Comparison of ENCODE assay signal across 13 mouse cellular contexts in genomic region chr4:88536640-88537039, GRCm38 (mm10). TPM values are rescaled to one million over a fixed set of nuclear protein-coding genes. Genes with fewer than 3 reads are reported as not detected.
DNase-seq lines count a peak whose midpoint lies in the region; ATAC-seq and TF ChIP-seq lines count a peak whose summit lies in the region.
"Had no signal": no experiment of that assay in that cellular context is flagged by ENCODE, and none has a peak within 500 bp of the region (broad histone marks: within the 10 kb centered on the region; RNA-seq: fewer than 3 reads in every experiment).

No protein-coding gene starts in this region.

- H3K4me2 ChIP-seq in heart, embryonic 12.5 days: no peak overlapping the region
- H3K4me2 ChIP-seq in liver, embryonic 15.5 days: no peak overlapping the region
- H3K4me2 ChIP-seq: midbrain, embryonic 15.5 days had no signal

- peaks cover 11% of the 10 kb centered on the region for H3K4me1 ChIP-seq in heart, adult 2 months (ENCODE audit: control insufficient read depth, insufficient read depth, low read length)
- H3K4me1 ChIP-seq in heart, embryonic 12.5 days (replicated peaks): no peaks in the 10 kb centered on the region
- H3K4me1 ChIP-seq in liver, embryonic 15.5 days (replicated peaks): peaks cover 33% of the 10 kb centered on the region
- H3K4me1 ChIP-seq: midbrain, embryonic 15.5 days had no signal

- peak; percentile 59; the same call in 1 of the 2 replicates for TF ChIP-seq EP300 in heart, adult 2 months (IDR thresholded peaks at IDR 0.05; ENCODE audit: insufficient read depth, low read depth, low read length)

- no peak for TF ChIP-seq CTCF in heart, adult 2 months (IDR thresholded peaks at IDR 0.05)

- intact Hi-C loops in heart, adult 2 months (cut with DNase I): loop anchor here (2.0 kb wide), 1 partner anchor 60 kb away; no protein-coding TSS in a partner anchor
- intact Hi-C loops in left cerebral cortex, postnatal 10 days (cut with DNase I): no loop called here
- intact Hi-C loops in left cerebral cortex, postnatal 14 days (cut with DNase I): no loop called here

- H3K4me3 ChIP-seq in heart, adult 2 months: no peak overlapping the region
- H3K4me3 ChIP-seq in heart, embryonic 12.5 days: no peak overlapping the region
- H3K4me3 ChIP-seq in liver, embryonic 15.5 days (replicated peaks): no peak overlapping the region
- H3K4me3 ChIP-seq: midbrain, embryonic 15.5 days had no signal

- no peaks in the 10 kb centered on the region for H3K9me3 ChIP-seq in heart, embryonic 12.5 days (replicated peaks)
- no peaks in the 10 kb centered on the region for H3K9me3 ChIP-seq in liver, embryonic 15.5 days (replicated peaks)
- H3K9me3 ChIP-seq: midbrain, embryonic 15.5 days had no signal

- H3K36me3 ChIP-seq in heart, adult 2 months (ENCODE audit: control insufficient read depth, insufficient read depth, low read length): peaks cover 6% of the 10 kb centered on the region
- no peaks in the 10 kb centered on the region for H3K36me3 ChIP-seq in heart, embryonic 12.5 days
- H3K36me3 ChIP-seq in liver, embryonic 15.5 days (replicated peaks): no peaks in the 10 kb centered on the region
- H3K36me3 ChIP-seq: midbrain, embryonic 15.5 days had no signal

- H3K27me3 ChIP-seq in heart, adult 2 months (ENCODE audit: control insufficient read depth, insufficient read depth, low read length): no peaks in the 10 kb centered on the region
- no peaks in the 10 kb centered on the region for H3K27me3 ChIP-seq in heart, embryonic 12.5 days (replicated peaks)
- no peaks in the 10 kb centered on the region for H3K27me3 ChIP-seq in liver, embryonic 15.5 days
- H3K27me3 ChIP-seq: midbrain, embryonic 15.5 days had no signal

- peak; percentile 40 to 42 for DNase-seq in heart, adult 2 months
- peak; percentile 65 for DNase-seq in NIH3T3 (ENCODE audit: low read depth)
- peak; percentile 23 for DNase-seq in gonadal fat pad, adult 2 months (ENCODE audit: low read depth)
- DNase-seq in left cerebral cortex, postnatal 10 days (ENCODE audit: extremely low spot score in 1 of 2, low spot score in 2 of 2): no peak
- DNase-seq in left cerebral cortex, postnatal 14 days (ENCODE audit: low spot score in 2 of 2): no peak
- DNase-seq: thymus, adult 2 months had no signal

- 44% methylated on average over 7 of the region's 7 CpGs for WGBS in heart, adult 2 months
- 77% methylated on average over 7 of the region's 7 CpGs for WGBS in heart, embryonic 12.5 days
- 71% methylated on average over 7 of the region's 7 CpGs for WGBS in liver, embryonic 15.5 days (ENCODE audit: insufficient replicate concordance)

- ATAC-seq in heart, embryonic 12.5 days (ENCODE audit: insufficient number of reproducible peaks, low FRiP score): no peak
- ATAC-seq in liver, embryonic 15.5 days (ENCODE audit: insufficient read depth): no peak
- ATAC-seq in erythroblast, adult 5-6 weeks (replicated peaks; ENCODE audit: low FRiP score, poor library complexity, severe bottlenecking): no peak
- ATAC-seq: midbrain, embryonic 15.5 days had no signal

- no peak overlapping the region for H3K9ac ChIP-seq in heart, adult 2 months (ENCODE audit: low read depth, low read length)
- H3K9ac ChIP-seq in heart, embryonic 12.5 days: no peak overlapping the region
- no peak overlapping the region for H3K9ac ChIP-seq in liver, embryonic 15.5 days
- H3K9ac ChIP-seq: midbrain, embryonic 15.5 days had no signal

- no peak for TF ChIP-seq POLR2A in heart, adult 2 months (IDR thresholded peaks at IDR 0.05; ENCODE audit: insufficient read depth, low read depth, low read length)

- H3K27ac ChIP-seq in heart, adult 2 months: peak overlapping the region; percentile 84
- H3K27ac ChIP-seq in heart, embryonic 12.5 days (ENCODE audit: poor library complexity, severe bottlenecking): no peak overlapping the region
- H3K27ac ChIP-seq in liver, embryonic 15.5 days (replicated peaks): peak overlapping the region; percentile 77
- H3K27ac ChIP-seq: midbrain, embryonic 15.5 days had no signal

- no peaks in the 10 kb centered on the region for H3K79me2 ChIP-seq in heart, adult 2 months (replicated peaks; ENCODE audit: control insufficient read depth, insufficient read depth, low read length)

RNA-seq across cellular contexts. Expression of gene Ifnb1, which starts 14.1 kb away (rescaled TPM):
- total RNA-seq in heart, adult 2 months (2021): not detected
- polyA plus RNA-seq in heart, adult 2 months (2012; rRNA removed): not detected in 2 replicates
- not detected in 2 replicates for polyA plus RNA-seq in heart, embryonic 12.5 days (2016; fragmentation: Nextera tagmentation; extraction: Ambion mirVana)
- not detected in 2 replicates for polyA plus RNA-seq in gonadal fat pad, adult 2 months (2012; rRNA removed)
- not detected in 2 replicates for polyA plus RNA-seq in liver, embryonic 15.5 days (2015; fragmentation: Nextera tagmentation; extraction: Ambion mirVana)
- total RNA-seq in erythroblast, adult 5-6 weeks (2015; ENCODE audit: low replicate concordance): not detected in 2 replicates
- not detected in 2 replicates for total RNA-seq in erythroblast, adult 5-6 weeks (2017; ENCODE audit: low replicate concordance)
- total RNA-seq in left cerebral cortex, postnatal 10 days (2021): not detected
- not detected for total RNA-seq in left cerebral cortex, postnatal 14 days (2021)
- total RNA-seq: granulocyte monocyte progenitor cell, adult 5-6 weeks; left cerebral cortex, adult 18-20 months had no signal
- polyA plus RNA-seq: embryonic facial prominence, embryonic 11.5 days; midbrain, embryonic 15.5 days; thymus, adult 2 months had no signal

RNA-seq across cellular contexts. Expression of gene Ifna15, which starts 21.4 kb away (rescaled TPM):
- not detected for total RNA-seq in heart, adult 2 months (2021)
- polyA plus RNA-seq in heart, adult 2 months (2012; rRNA removed): not detected in 2 replicates
- not detected in 2 replicates for polyA plus RNA-seq in heart, embryonic 12.5 days (2016; fragmentation: Nextera tagmentation; extraction: Ambion mirVana)
- not detected in 2 replicates for polyA plus RNA-seq in gonadal fat pad, adult 2 months (2012; rRNA removed)
- polyA plus RNA-seq in liver, embryonic 15.5 days (2015; fragmentation: Nextera tagmentation; extraction: Ambion mirVana): not detected in 2 replicates
- not detected in 2 replicates for total RNA-seq in erythroblast, adult 5-6 weeks (2015; ENCODE audit: low replicate concordance)
- total RNA-seq in erythroblast, adult 5-6 weeks (2017; ENCODE audit: low replicate concordance): not detected in 2 replicates
- not detected for total RNA-seq in left cerebral cortex, postnatal 10 days (2021)
- total RNA-seq in left cerebral cortex, postnatal 14 days (2021): not detected
- total RNA-seq: granulocyte monocyte progenitor cell, adult 5-6 weeks; left cerebral cortex, adult 18-20 months had no signal
- polyA plus RNA-seq: embryonic facial prominence, embryonic 11.5 days; midbrain, embryonic 15.5 days; thymus, adult 2 months had no signal

RNA-seq across cellular contexts. Expression of gene Ifna14, which starts 35.0 kb away (rescaled TPM):
- not detected for total RNA-seq in heart, adult 2 months (2021)
- polyA plus RNA-seq in heart, adult 2 months (2012; rRNA removed): not detected in 2 replicates
- polyA plus RNA-seq in heart, embryonic 12.5 days (2016; fragmentation: Nextera tagmentation; extraction: Ambion mirVana): not detected in 2 replicates
- polyA plus RNA-seq in gonadal fat pad, adult 2 months (2012; rRNA removed): not detected in 2 replicates
- polyA plus RNA-seq in liver, embryonic 15.5 days (2015; fragmentation: Nextera tagmentation; extraction: Ambion mirVana): not detected in 2 replicates
- not detected in 2 replicates for total RNA-seq in erythroblast, adult 5-6 weeks (2015; ENCODE audit: low replicate concordance)
- total RNA-seq in erythroblast, adult 5-6 weeks (2017; ENCODE audit: low replicate concordance): not detected in 2 replicates
- total RNA-seq in left cerebral cortex, postnatal 10 days (2021): not detected
- not detected for total RNA-seq in left cerebral cortex, postnatal 14 days (2021)
- total RNA-seq: granulocyte monocyte progenitor cell, adult 5-6 weeks; left cerebral cortex, adult 18-20 months had no signal
- polyA plus RNA-seq: embryonic facial prominence, embryonic 11.5 days; midbrain, embryonic 15.5 days; thymus, adult 2 months had no signal

RNA-seq across cellular contexts. Expression of gene Ifna9, which starts 55.5 kb away (rescaled TPM):
- not detected for total RNA-seq in heart, adult 2 months (2021)
- polyA plus RNA-seq in heart, adult 2 months (2012; rRNA removed): not detected in 2 replicates
- polyA plus RNA-seq in heart, embryonic 12.5 days (2016; fragmentation: Nextera tagmentation; extraction: Ambion mirVana): not detected in 2 replicates
- polyA plus RNA-seq in gonadal fat pad, adult 2 months (2012; rRNA removed): not detected in 2 replicates
- polyA plus RNA-seq in liver, embryonic 15.5 days (2015; fragmentation: Nextera tagmentation; extraction: Ambion mirVana): not detected in 2 replicates
- total RNA-seq in erythroblast, adult 5-6 weeks (2015; ENCODE audit: low replicate concordance): not detected in 2 replicates
- total RNA-seq in erythroblast, adult 5-6 weeks (2017; ENCODE audit: low replicate concordance): not detected in 2 replicates
- total RNA-seq in left cerebral cortex, postnatal 10 days (2021): not detected
- not detected for total RNA-seq in left cerebral cortex, postnatal 14 days (2021)
- total RNA-seq: granulocyte monocyte progenitor cell, adult 5-6 weeks; left cerebral cortex, adult 18-20 months had no signal
- polyA plus RNA-seq: embryonic facial prominence, embryonic 11.5 days; midbrain, embryonic 15.5 days; thymus, adult 2 months had no signal

Comparison
In these comparisons a context has a peak if more than half of its experiments do, and no peak if none do; other contexts are left out.
1. DNase-seq: peak in heart, adult 2 months (2 of 2), NIH3T3 (single experiment) and gonadal fat pad, adult 2 months (single experiment); none in left cerebral cortex, postnatal 10 days (0 of 2) and left cerebral cortex, postnatal 14 days (0 of 2).